ENCODE assay signal across 9 mouse cellular contexts in the genomic region with DNA sequence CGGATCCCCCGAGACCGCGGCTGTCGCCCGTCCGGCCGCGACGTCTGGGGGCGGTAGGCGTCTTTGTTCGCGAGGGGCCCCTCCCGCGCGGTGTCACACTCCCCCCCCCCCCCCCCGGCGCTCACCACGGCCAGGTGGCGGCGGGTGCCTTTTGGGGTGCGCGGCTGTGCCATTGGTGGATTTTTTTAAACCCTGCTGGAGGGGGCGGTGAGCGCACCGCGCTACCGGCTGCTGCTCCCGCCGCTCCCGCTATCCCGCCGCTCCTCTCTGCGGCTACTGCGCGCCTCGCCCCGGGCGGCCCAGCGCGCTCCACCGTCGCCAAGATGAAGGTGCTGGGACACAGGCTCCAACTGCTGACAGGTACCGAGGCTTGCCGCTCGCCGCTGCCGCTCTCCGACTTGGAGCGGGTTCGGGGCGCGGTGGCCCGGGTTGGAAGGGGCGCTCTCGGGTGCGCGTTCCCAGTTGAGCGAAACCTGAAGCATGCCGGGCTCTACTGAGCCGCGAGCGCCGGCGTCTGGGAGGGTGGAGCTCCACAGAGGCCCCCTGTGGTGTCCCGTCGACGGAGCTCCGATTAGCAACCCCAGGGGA. TPM values are rescaled to one million over a fixed set of nuclear protein-coding genes. Genes with fewer than 3 reads are reported as not detected.
DNase-seq lines count a peak whose midpoint lies in the region; ATAC-seq lines count a peak whose summit lies in the region.
"Had no signal": no experiment of that assay in that cellular context is flagged by ENCODE, and none has a peak within 500 bp of the region (broad histone marks: within the 10 kb centered on the region; RNA-seq: fewer than 3 reads in every experiment).

No protein-coding gene starts in this region.

- peak overlapping the region; percentile 67 to 73 for H3K4me3 ChIP-seq in heart, embryonic 14.5 days (ENCODE audit: control insufficient read depth in 1 of 2, insufficient read depth in 1 of 2, low read depth in 1 of 2, low read length in 2 of 2)
- H3K4me3 ChIP-seq in limb, embryonic 13.5 days = peak overlapping the region; percentile 60

- ATAC-seq in heart, embryonic 14.5 days (ENCODE audit: insufficient number of reproducible peaks, insufficient read depth, low FRiP score, low read depth) = no peak
- ATAC-seq in limb, embryonic 13.5 days (ENCODE audit: low FRiP score, low read depth) = peak; percentile 38; the same call in 1 of the 2 replicates

- peak overlapping the region; percentile 78 for H3K9ac ChIP-seq in heart, embryonic 14.5 days (ENCODE audit: low read length)
- H3K9ac ChIP-seq in limb, embryonic 13.5 days = peak overlapping the region; percentile 59

- peaks cover 2 to 4% of the 10 kb centered on the region in 2 experiments; a peak in 2 of 4 replicates for H3K4me1 ChIP-seq in heart, embryonic 14.5 days (ENCODE audit: control insufficient read depth in 2 of 2, insufficient read depth in 2 of 2, low read length in 2 of 2)
- H3K4me1 ChIP-seq in limb, embryonic 13.5 days = peaks cover 13% of the 10 kb centered on the region; the same call in 1 of the 2 replicates

- no peaks in the 10 kb centered on the region for H3K9me3 ChIP-seq in heart, embryonic 14.5 days (ENCODE audit: control insufficient read depth, low read length)
- no peaks in the 10 kb centered on the region for H3K9me3 ChIP-seq in limb, embryonic 13.5 days

- peak; percentile 27 for DNase-seq in embryo, embryonic 10.5 days (ENCODE audit: low spot score)
- DNase-seq in embryo, embryonic 10 days (ENCODE audit: low spot score) = no peak
- peak; percentile 30 for DNase-seq in urinary bladder, adult 2 months (ENCODE audit: low spot score)
- DNase-seq in urinary bladder, adult 18-20 months (ENCODE audit: low spot score in 2 of 2) = no peak
- peak; percentile 77 for DNase-seq in right cerebral cortex, adult 18-20 months
- no peak for DNase-seq in gastrocnemius, adult 18-20 months (ENCODE audit: low spot score)

- H3K27me3 ChIP-seq in heart, embryonic 14.5 days (ENCODE audit: control insufficient read depth, insufficient read depth, low read length) = peaks cover 50% of the 10 kb centered on the region
- H3K27me3 ChIP-seq in limb, embryonic 13.5 days = peaks cover 86% of the 10 kb centered on the region

- H3K4me2 ChIP-seq in heart, embryonic 14.5 days (ENCODE audit: low read length) = peak overlapping the region; percentile 99
- H3K4me2 ChIP-seq in limb, embryonic 13.5 days (replicated peaks) = peak overlapping the region; percentile 96

- no peak overlapping the region; a peak in 1 of 4 replicates for H3K27ac ChIP-seq in heart, embryonic 14.5 days (replicated peaks in 1 of 2; ENCODE audit: control insufficient read depth in 1 of 2, insufficient read depth in 1 of 2, low read depth in 2 of 2, low read length in 2 of 2)
- no peak overlapping the region for H3K27ac ChIP-seq in limb, embryonic 13.5 days

- under 1% methylated on average over 65 of the region's 70 CpGs for WGBS in heart, embryonic 14.5 days
- WGBS in limb, embryonic 13.5 days = under 1% methylated on average over 48 of the region's 70 CpGs

- H3K36me3 ChIP-seq in heart, embryonic 14.5 days (ENCODE audit: control insufficient read depth, insufficient read depth, low read length) = no peaks in the 10 kb centered on the region
- H3K36me3 ChIP-seq in limb, embryonic 13.5 days = no peaks in the 10 kb centered on the region
- H3K36me3 ChIP-seq: G1E had no signal

RNA-seq across cellular contexts. Expression of gene Ndrg4, which starts 1.3 kb away (rescaled TPM):
- 55.5 and 62.5 TPM in 2 replicates for polyA plus RNA-seq in urinary bladder, adult 2 months (2012; rRNA removed)
- 309 and 325 TPM in 2 replicates for polyA plus RNA-seq in heart, embryonic 14.5 days (2014; fragmentation: Nextera tagmentation; extraction: Ambion mirVana)
- 15.8 and 17.5 TPM in 2 replicates for polyA plus RNA-seq in limb, embryonic 13.5 days (2015; fragmentation: Nextera tagmentation; extraction: Ambion mirVana)
- total RNA-seq in gastrocnemius, adult 18-20 months (2021) = 1 to 10 TPM; 3.8 to 6.2 TPM
- polyA plus RNA-seq: G1E had no signal

RNA-seq across cellular contexts. Expression of gene Setd6, which starts 37.6 kb away (rescaled TPM):
- 30.1 and 31.3 TPM in 2 replicates for polyA plus RNA-seq in urinary bladder, adult 2 months (2012; rRNA removed)
- polyA plus RNA-seq in heart, embryonic 14.5 days (2014; fragmentation: Nextera tagmentation; extraction: Ambion mirVana) = 16.1 and 17.7 TPM in 2 replicates
- polyA plus RNA-seq in limb, embryonic 13.5 days (2015; fragmentation: Nextera tagmentation; extraction: Ambion mirVana) = 15.1 and 19.8 TPM in 2 replicates
- total RNA-seq in gastrocnemius, adult 18-20 months (2021) = 10 to 100 TPM; 13.5 to 15.6 TPM

RNA-seq across cellular contexts. Expression of gene Gins3, which starts 44.9 kb away (rescaled TPM):
- 3.8 and 4.8 TPM in 2 replicates for polyA plus RNA-seq in urinary bladder, adult 2 months (2012; rRNA removed)
- polyA plus RNA-seq in heart, embryonic 14.5 days (2014; fragmentation: Nextera tagmentation; extraction: Ambion mirVana) = 13.8 and 13.9 TPM in 2 replicates
- polyA plus RNA-seq in limb, embryonic 13.5 days (2015; fragmentation: Nextera tagmentation; extraction: Ambion mirVana) = 24.9 and 28.0 TPM in 2 replicates
- under 1 TPM; 0.38 to 0.66 TPM for total RNA-seq in gastrocnemius, adult 18-20 months (2021)

Comparison
In these comparisons a context has a peak if more than half of its experiments do, and no peak if none do; other contexts are left out.
1. DNase-seq: peak in embryo, embryonic 10.5 days (single experiment), urinary bladder, adult 2 months (single experiment) and right cerebral cortex, adult 18-20 months (single experiment); none in embryo, embryonic 10 days (single experiment), urinary bladder, adult 18-20 months (0 of 2) and gastrocnemius, adult 18-20 months (single experiment).